In genomic region chrX:48256468-48257007, GRCm38 (mm10) we compare ENCODE assay signal across 7 mouse cellular contexts. TPM values are rescaled to one million over a fixed set of nuclear protein-coding genes. Genes with fewer than 3 reads are reported as not detected.
DNase-seq lines count a peak whose midpoint lies in the region; ATAC-seq lines count a peak whose summit lies in the region.

TSS of gene Utp14a (plus strand) at chrX:48256862.

- H3K9ac ChIP-seq in intestine, embryonic 16.5 days (ENCODE audit: low read depth, low read length) = peak within 1 kb of the TSS; percentile 60
- peak within 1 kb of the TSS; percentile 56 for H3K9ac ChIP-seq in midbrain, embryonic 11.5 days (ENCODE audit: low read length)

- intact Hi-C loops in left cerebral cortex, postnatal 36 days (cut with DNase I) = loop anchor here (1.0 to 10.0 kb wide), 2 partner anchors 48 to 262 kb away; partner anchors contain the start of gene Zdhhc9

- peak; percentile 96 for DNase-seq in adrenal gland, adult 8-10 months
- peak; percentile 86 for DNase-seq in embryo, embryonic 9.5 days (ENCODE audit: extremely low spot score)
- peak; percentile 86 to 90 for DNase-seq in gastrocnemius, postnatal 4 days (ENCODE audit: low spot score in 2 of 2)
- DNase-seq in left cerebral cortex, postnatal 36 days (ENCODE audit: low spot score in 2 of 2) = peak; percentile 90 to 93
- DNase-seq in midbrain, embryonic 11.5 days (ENCODE audit: low spot score, missing footprints) = peak; percentile 98
- DNase-seq in skeletal muscle tissue, adult 2 months (ENCODE audit: low read depth, low spot score) = peak; percentile 93

- H3K27me3 ChIP-seq in intestine, embryonic 16.5 days (replicated peaks; ENCODE audit: control insufficient read depth, insufficient read depth, low read length) = no peaks in the 10 kb centered on the region
- no peaks in the 10 kb centered on the region for H3K27me3 ChIP-seq in midbrain, embryonic 11.5 days (ENCODE audit: control insufficient read depth, insufficient read depth, low read length)

- H3K4me2 ChIP-seq in intestine, embryonic 16.5 days (ENCODE audit: low read depth, low read length) = peak within 1 kb of the TSS; percentile 58
- H3K4me2 ChIP-seq in midbrain, embryonic 11.5 days = peak within 1 kb of the TSS; percentile 55

- peak; percentile 100 for ATAC-seq in intestine, embryonic 16.5 days
- ATAC-seq in midbrain, embryonic 11.5 days (ENCODE audit: low FRiP score) = peak; percentile 99

- peak within 1 kb of the TSS; percentile 57 for H3K27ac ChIP-seq in intestine, embryonic 16.5 days (ENCODE audit: low read length)
- peak within 1 kb of the TSS; percentile 40; the same call in 1 of the 2 replicates for H3K27ac ChIP-seq in midbrain, embryonic 11.5 days (ENCODE audit: low read depth, low read length)

- H3K9me3 ChIP-seq in intestine, embryonic 16.5 days (ENCODE audit: control insufficient read depth, low read length) = no peaks in the 10 kb centered on the region
- H3K9me3 ChIP-seq in midbrain, embryonic 11.5 days (ENCODE audit: control insufficient read depth, low read length) = no peaks in the 10 kb centered on the region

- WGBS in intestine, embryonic 16.5 days = 6% methylated on average over 33 of the region's 33 CpGs
- 11% methylated on average over 33 of the region's 33 CpGs for WGBS in midbrain, embryonic 11.5 days

- H3K4me1 ChIP-seq in intestine, embryonic 16.5 days (ENCODE audit: control insufficient read depth, insufficient read depth, low read length) = no peaks in the 10 kb centered on the region
- no peaks in the 10 kb centered on the region for H3K4me1 ChIP-seq in midbrain, embryonic 11.5 days (ENCODE audit: control insufficient read depth, insufficient read depth, low read length)

- H3K4me3 ChIP-seq in intestine, embryonic 16.5 days (ENCODE audit: low read length) = peak within 1 kb of the TSS; percentile 59
- peak within 1 kb of the TSS; percentile 49 for H3K4me3 ChIP-seq in midbrain, embryonic 11.5 days (ENCODE audit: low read depth, low read length)

- H3K36me3 ChIP-seq in intestine, embryonic 16.5 days (ENCODE audit: control insufficient read depth, insufficient read depth, low read length) = no peaks in the 10 kb centered on the region
- H3K36me3 ChIP-seq in midbrain, embryonic 11.5 days (ENCODE audit: control insufficient read depth, insufficient read depth, low read length) = no peaks in the 10 kb centered on the region

RNA-seq across cellular contexts. Expression of gene Utp14a, which starts in this region (rescaled TPM):
- total RNA-seq in adrenal gland, adult 8-10 months (2022) = 10 to 100 TPM; 15.5 to 18.3 (median 16.2) TPM
- total RNA-seq in gastrocnemius, postnatal 4 days (2021) = 10 to 100 TPM; 19.2 to 19.5 TPM
- 10.9 and 11.8 TPM in 2 replicates for polyA plus RNA-seq in intestine, embryonic 16.5 days (2015; fragmentation: Nextera tagmentation; extraction: Ambion mirVana)
- 10 to 100 TPM; 15.6 to 18.4 TPM for total RNA-seq in left cerebral cortex, postnatal 36 days (2021)
- polyA plus RNA-seq in midbrain, embryonic 11.5 days (2014; fragmentation: Nextera tagmentation; extraction: Ambion mirVana) = 21.4 and 23.1 TPM in 2 replicates

Comparison
In these comparisons a context has a peak if more than half of its experiments do, and no peak if none do; other contexts are left out.
1. Peak in every context shown above with its lines: DNase-seq, ATAC-seq, H3K4me3 ChIP-seq and H3K27ac ChIP-seq.